Mouse (Mus musculus) limb, embryonic 15.5 days (tissue): ENCODE measurements at regions not wholly inside any gene's neighbourhood (a gene's known extent, or its start where the extent isn't known, plus 50 kb on each side); places are given as distances from the start of the nearest gene placed in this dataset.

ENCODE experiments used
- ATAC-seq: fragments of 200-750 bp; cut with Nextera tagmentation; 2 replicates; pipeline ENCODE4 v1.8.0; 2017; ENCODE audit warnings: low read depth, moderate TSS enrichment; ENCODE audit not compliant: insufficient number of reproducible peaks, low FRiP score, low TSS enrichment
- H3K27ac ChIP-seq: fragments of 300-500 bp; sonication (generic); 2 replicates; pipeline ENCODE4 v1.5.1; 2015; ENCODE audit warnings: moderate library complexity, mild to moderate bottlenecking, inconsistent platforms
- H3K27me3 ChIP-seq: fragments of 300-500 bp; sonication (generic); 2 replicates; pipeline ENCODE4 v1.6.1; 2015; ENCODE audit warnings: inconsistent platforms
- H3K36me3 ChIP-seq: fragments of 300-500 bp; sonication (generic); 2 replicates; pipeline ENCODE4 v1.6.1; 2015; ENCODE audit warnings: inconsistent platforms
- H3K4me1 ChIP-seq: fragments of 300-500 bp; sonication (generic); 2 replicates; pipeline ENCODE4 v1.6.1; 2015; ENCODE audit warnings: inconsistent platforms
- H3K4me2 ChIP-seq: fragments of 300-500 bp; sonication (generic); 2 replicates; pipeline ENCODE4 v1.6.1; 2015; ENCODE audit warnings: mild to moderate bottlenecking, inconsistent platforms
- H3K4me3 ChIP-seq: fragments of 300-500 bp; sonication (generic); 2 replicates; pipeline ENCODE4 v1.5.1; 2015; ENCODE audit warnings: mild to moderate bottlenecking, inconsistent platforms
- H3K9ac ChIP-seq: fragments of 300-500 bp; sonication (generic); 2 replicates; pipeline ENCODE4 v1.6.1; 2015; ENCODE audit warnings: inconsistent platforms
- H3K9me3 ChIP-seq: fragments of 300-500 bp; sonication (generic); 2 replicates; pipeline ENCODE4 v1.6.1; 2016; ENCODE audit warnings: inconsistent platforms
- WGBS: fragments of 180-500 bp; shearing (Covaris S2); methylation state at CpG from one replicate; pipeline ENCODE4 v1.1.7; 2015; 5-methylcytosine and 5-hydroxymethylcytosine counted together

DNA sequence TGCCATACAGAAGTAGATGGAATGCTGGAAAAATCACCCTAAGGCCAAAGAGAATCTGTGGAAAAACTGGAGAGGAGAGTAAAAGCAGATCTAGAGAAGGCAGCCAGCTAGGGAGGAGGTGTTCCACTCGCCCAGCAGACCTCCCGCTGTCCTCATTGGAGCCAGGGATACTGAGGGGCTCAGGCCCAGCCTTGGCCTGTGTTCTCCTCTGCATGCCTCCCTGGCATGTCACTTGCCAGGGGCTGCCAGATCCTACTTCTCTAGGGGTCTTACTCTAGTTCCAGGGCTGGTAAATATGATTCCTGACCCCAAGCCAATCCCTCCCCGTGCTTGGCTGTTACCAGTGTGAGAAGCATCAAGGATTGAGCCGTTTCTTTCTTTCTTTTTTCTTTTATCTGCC lies 59.5 kb upstream of the Cdon start:
- no peak overlapping the region for H3K4me3 ChIP-seq
- peaks cover 52% of the 10 kb centered on the region for H3K4me1 ChIP-seq
- peak overlapping the region; percentile 91 for H3K27ac ChIP-seq
- H3K9ac ChIP-seq = no peak overlapping the region
- WGBS = 30% methylated on average over 4 of the region's 4 CpGs
- H3K27me3 ChIP-seq = no peaks in the 10 kb centered on the region
- ATAC-seq = peak; percentile 77
- H3K9me3 ChIP-seq = no peaks in the 10 kb centered on the region
- H3K36me3 ChIP-seq = no peaks in the 10 kb centered on the region
- H3K4me2 ChIP-seq = no peak overlapping the region

DNA sequence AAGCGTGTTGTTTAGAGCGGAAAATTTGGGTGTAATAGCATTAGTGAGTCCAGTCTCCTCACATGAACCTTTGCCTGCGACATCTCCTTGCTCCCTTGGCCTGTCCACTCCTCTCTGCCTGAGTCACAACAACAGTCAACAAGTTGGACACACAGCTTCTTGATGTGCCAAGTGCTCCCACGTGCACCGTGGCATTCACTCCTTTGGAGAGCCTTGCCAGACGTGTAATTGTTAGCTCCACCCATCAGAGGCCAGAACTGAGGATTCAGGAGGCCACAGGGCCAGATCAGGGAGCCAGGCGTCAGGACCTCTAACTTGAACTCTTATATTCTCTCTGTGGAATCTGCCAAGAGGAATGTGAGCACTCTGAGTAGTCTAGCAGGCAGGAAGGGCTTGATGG lies 58.7 kb upstream of the Cdon start:
- ATAC-seq = no peak
- 38% methylated on average over 7 of the region's 7 CpGs for WGBS
- H3K9me3 ChIP-seq = no peaks in the 10 kb centered on the region
- H3K9ac ChIP-seq = no peak overlapping the region
- peak overlapping the region; percentile 91 for H3K27ac ChIP-seq
- H3K4me2 ChIP-seq = no peak overlapping the region
- no peaks in the 10 kb centered on the region for H3K36me3 ChIP-seq
- no peaks in the 10 kb centered on the region for H3K27me3 ChIP-seq
- H3K4me3 ChIP-seq = no peak overlapping the region
- peaks cover 52% of the 10 kb centered on the region for H3K4me1 ChIP-seq

DNA sequence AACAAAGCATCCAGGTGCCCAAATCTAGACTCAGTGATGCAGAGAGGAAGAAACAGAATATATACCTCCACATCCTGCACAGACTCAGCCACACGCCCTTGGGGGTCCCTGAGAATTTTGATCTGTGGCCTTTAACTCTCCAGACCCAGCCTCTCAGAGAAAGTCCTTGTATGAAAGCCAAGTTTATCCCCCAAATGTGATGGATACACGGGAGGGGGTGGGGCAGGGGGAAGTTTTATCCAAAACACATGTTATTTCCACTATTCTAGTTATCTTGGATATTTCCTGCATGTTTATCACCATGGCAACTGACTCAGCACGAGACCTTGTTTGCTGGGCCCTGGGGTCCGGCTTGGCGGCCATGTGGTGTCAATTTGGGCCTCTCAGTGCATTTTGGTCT lies 57.8 kb upstream of the Cdon start:
- no peak overlapping the region for H3K4me2 ChIP-seq
- H3K9me3 ChIP-seq = no peaks in the 10 kb centered on the region
- no peak overlapping the region for H3K4me3 ChIP-seq
- WGBS = 25% methylated on average over 5 of the region's 5 CpGs
- no peaks in the 10 kb centered on the region for H3K27me3 ChIP-seq
- no peaks in the 10 kb centered on the region for H3K36me3 ChIP-seq
- H3K27ac ChIP-seq = peak overlapping the region; percentile 91
- H3K4me1 ChIP-seq = peaks cover 56% of the 10 kb centered on the region
- H3K9ac ChIP-seq = no peak overlapping the region
- ATAC-seq = 0 out of 2 replicates have a peak, but pooled peaks have one; percentile 12

DNA sequence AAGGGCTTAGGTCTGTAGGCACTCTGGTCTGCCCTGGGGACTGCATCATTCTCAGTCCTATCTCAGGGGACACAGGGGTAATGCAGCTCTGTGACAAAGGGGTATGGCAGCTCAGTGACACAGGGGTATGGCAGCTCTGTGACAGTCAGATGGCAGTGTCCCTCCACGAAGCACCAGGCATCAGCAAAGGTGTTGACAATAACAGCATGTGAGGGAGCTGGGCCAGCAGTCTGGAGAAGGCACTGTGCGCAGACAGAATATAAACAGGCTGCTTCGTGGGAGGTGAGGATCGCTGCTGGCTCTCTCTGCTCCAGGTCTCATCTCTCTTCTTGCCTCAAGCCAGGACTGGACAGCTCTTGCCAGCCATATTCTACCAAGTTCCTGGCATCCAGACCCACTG lies 57.0 kb upstream of the Cdon start:
- no peak overlapping the region for H3K4me2 ChIP-seq
- 59% methylated on average over 4 of the region's 4 CpGs for WGBS
- peaks cover 62% of the 10 kb centered on the region for H3K4me1 ChIP-seq
- H3K9me3 ChIP-seq = no peaks in the 10 kb centered on the region
- no peak overlapping the region for H3K4me3 ChIP-seq
- peak overlapping the region; percentile 91 for H3K27ac ChIP-seq
- no peak for ATAC-seq
- no peaks in the 10 kb centered on the region for H3K36me3 ChIP-seq
- no peak overlapping the region for H3K9ac ChIP-seq
- H3K27me3 ChIP-seq = no peaks in the 10 kb centered on the region

DNA sequence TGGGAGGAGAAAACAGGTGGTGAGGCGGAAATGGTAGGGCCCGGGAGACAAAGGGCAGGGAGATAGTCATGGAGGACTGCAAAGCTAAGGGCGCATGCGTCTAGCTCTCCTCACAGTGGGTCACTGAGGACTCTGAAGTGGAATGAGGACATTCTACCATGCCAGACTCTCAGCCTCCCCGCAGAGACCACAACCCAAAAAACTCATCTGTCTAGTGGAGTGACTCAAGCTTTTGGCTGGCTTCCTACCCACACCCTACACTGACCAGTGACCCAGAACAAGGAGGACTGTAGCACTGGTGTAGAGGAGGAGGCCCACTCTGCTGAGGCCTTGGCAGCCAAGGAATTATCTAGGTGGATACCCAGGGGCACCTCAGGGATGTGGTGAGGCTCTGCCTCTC lies 55.0 kb upstream of the Cdon start:
- Histone ChIP-seq H3K4me1 (peaks cover 51% of the 10 kb centered on the region), H3K4me3 (no peak overlapping the region), H3K9me3 (no peaks in the 10 kb centered on the region), H3K9ac (no peak overlapping the region), H3K36me3 (no peaks in the 10 kb centered on the region), H3K27me3 (no peaks in the 10 kb centered on the region), H3K27ac (no peak overlapping the region), H3K4me2 (no peak overlapping the region)
- ATAC-seq = no peak
- WGBS = 85% methylated on average over 5 of the region's 5 CpGs

DNA sequence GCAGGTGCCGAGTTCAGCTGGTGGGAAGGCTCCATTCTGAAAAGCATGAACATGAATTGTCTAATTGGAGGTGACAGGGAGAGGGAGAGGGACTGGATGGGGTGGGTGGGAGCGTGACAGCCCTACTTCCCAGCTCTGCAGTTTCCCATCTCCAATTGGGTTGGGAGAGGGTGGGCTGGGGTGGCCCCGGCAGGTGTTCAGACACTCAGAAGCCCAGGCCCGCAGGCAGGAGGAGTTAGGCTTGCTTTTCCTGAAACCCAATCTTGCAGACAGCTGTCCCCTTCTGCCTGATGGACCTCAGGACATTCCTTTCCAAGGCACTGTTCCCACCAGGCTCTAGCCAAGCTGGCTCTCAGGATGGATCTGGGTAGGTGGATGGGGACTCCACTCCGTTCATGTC lies 51.9 kb upstream of the Cdon start:
- no peaks in the 10 kb centered on the region for H3K36me3 ChIP-seq
- no peak overlapping the region for H3K9ac ChIP-seq
- WGBS = 60% methylated on average over 5 of the region's 5 CpGs
- no peak overlapping the region for H3K4me2 ChIP-seq
- no peak overlapping the region for H3K27ac ChIP-seq
- H3K4me3 ChIP-seq = no peak overlapping the region
- H3K9me3 ChIP-seq = no peaks in the 10 kb centered on the region
- no peaks in the 10 kb centered on the region for H3K27me3 ChIP-seq
- peak; percentile 75 for ATAC-seq
- H3K4me1 ChIP-seq = peaks cover 24% of the 10 kb centered on the region

DNA sequence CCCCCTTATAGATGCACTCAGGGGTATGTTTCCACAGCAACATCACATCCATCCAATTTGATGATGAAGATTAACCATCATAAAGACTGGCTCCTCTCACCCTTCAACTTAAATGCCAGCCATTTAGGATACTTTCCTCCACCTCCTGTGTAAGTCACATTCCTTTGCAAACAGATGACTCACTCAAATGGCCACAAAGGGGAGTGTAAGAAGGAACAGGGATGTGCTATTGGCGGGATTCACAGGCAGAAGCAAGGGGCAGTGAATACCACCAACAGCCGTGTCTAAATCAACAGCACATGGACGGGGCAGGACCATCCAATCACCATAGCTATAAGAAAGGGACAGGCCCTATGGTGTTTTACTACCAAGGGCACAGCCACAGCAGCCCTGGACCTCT lies 50.9 kb upstream of the Cdon start:
- no peaks in the 10 kb centered on the region for H3K27me3 ChIP-seq
- peaks cover 19% of the 10 kb centered on the region; the same call in 1 of the 2 replicates for H3K4me1 ChIP-seq
- no peak overlapping the region for H3K4me2 ChIP-seq
- H3K9ac ChIP-seq = no peak overlapping the region
- no peak overlapping the region for H3K4me3 ChIP-seq
- no peak for ATAC-seq
- H3K27ac ChIP-seq = no peak overlapping the region
- no peaks in the 10 kb centered on the region for H3K36me3 ChIP-seq
- 68% methylated on average over 3 of the region's 3 CpGs for WGBS
- no peaks in the 10 kb centered on the region for H3K9me3 ChIP-seq

DNA sequence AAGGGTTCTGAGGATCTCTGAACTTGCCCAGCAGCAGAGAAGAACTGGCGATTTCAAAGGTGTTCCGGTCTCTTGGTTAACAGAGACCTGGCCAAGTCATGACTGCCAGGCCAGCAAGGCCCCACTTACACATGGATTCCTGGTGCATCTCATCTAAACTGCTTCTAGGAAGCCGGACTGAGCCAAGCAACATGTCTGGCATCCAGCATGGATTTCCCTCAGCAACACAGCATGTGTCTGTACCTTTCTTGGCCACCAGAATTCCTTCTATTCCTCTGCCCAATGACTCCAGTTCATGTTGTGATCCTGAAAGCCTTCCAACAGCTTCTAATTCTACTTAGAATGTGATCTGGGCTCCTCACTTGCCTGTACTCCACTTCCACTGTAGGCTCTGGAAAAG lies 50.0 kb upstream of the Cdon start:
- H3K4me3 ChIP-seq = no peak overlapping the region
- H3K9ac ChIP-seq = no peak overlapping the region
- no peak overlapping the region for H3K27ac ChIP-seq
- H3K27me3 ChIP-seq = no peaks in the 10 kb centered on the region
- no peak overlapping the region for H3K4me2 ChIP-seq
- H3K36me3 ChIP-seq = no peaks in the 10 kb centered on the region
- no peak for ATAC-seq
- no peaks in the 10 kb centered on the region for H3K9me3 ChIP-seq
- 81% methylated on average over 3 of the region's 3 CpGs for WGBS
- peaks cover 19% of the 10 kb centered on the region; the same call in 1 of the 2 replicates for H3K4me1 ChIP-seq
